Mouse (Mus musculus) forebrain, embryonic 10.5 days (tissue): Measurements from ENCODE around the gene Mnat1. TPM values are rescaled to one million over a fixed set of nuclear protein-coding genes. Genes with fewer than 3 reads are reported as not detected.
"Not testable (repeated sequence)": the region's sequence is repeated elsewhere in the genome, so short reads cannot be mapped to it uniquely, and the experiment has no call there.

ENCODE experiments used
- DNase-seq: peaks from one replicate; pipeline ENCODE4 v3.0.0-alpha.2; 2017; ENCODE audit warnings: low spot score; ENCODE audit errors: extremely low spot score
- H3K27ac ChIP-seq: fragments of 300-500 bp; sonication (generic); 2 replicates; pipeline ENCODE4 v1.5.1; 2016; ENCODE audit warnings: mild to moderate bottlenecking
- H3K27me3 ChIP-seq: fragments of 300-500 bp; sonication (generic); 2 replicates; pipeline ENCODE4 v1.6.1; 2016; ENCODE audit warnings: mild to moderate bottlenecking; ENCODE audit not compliant: poor library complexity, severe bottlenecking
- H3K36me3 ChIP-seq: fragments of 300-500 bp; sonication (generic); replicated peaks from 2 replicates; pipeline ENCODE4 v1.6.1; 2016; ENCODE audit warnings: mild to moderate bottlenecking, moderate library complexity
- H3K4me1 ChIP-seq: fragments of 300-500 bp; sonication (generic); 2 replicates; pipeline ENCODE4 v1.6.1; 2016
- H3K4me3 ChIP-seq: fragments of 300-500 bp; sonication (generic); 2 replicates; pipeline ENCODE4 v1.5.1; 2016; ENCODE audit warnings: mild to moderate bottlenecking, moderate library complexity
- H3K9me3 ChIP-seq: fragments of 300-500 bp; sonication (generic); 2 replicates; pipeline ENCODE4 v1.6.1; 2016; ENCODE audit warnings: mild to moderate bottlenecking, moderate library complexity
- WGBS: fragments of 180-500 bp; shearing (Covaris S2); methylation state at CpG from one replicate; pipeline ENCODE4 v1.1.7; 2016; 5-methylcytosine and 5-hydroxymethylcytosine counted together
- polyA plus RNA-seq: library from polyadenylated mRNA; unstranded; fragments of >200 nt; fragmentation: Nextera tagmentation; extraction: Ambion mirVana; gene quantifications from 2 replicates; pipeline ENCODE4 v1.2.1, GENCODE M21; 2016

Mnat1 gene
- polyA plus RNA-seq: 35.8 and 37.5 TPM in 2 replicates

DNA sequence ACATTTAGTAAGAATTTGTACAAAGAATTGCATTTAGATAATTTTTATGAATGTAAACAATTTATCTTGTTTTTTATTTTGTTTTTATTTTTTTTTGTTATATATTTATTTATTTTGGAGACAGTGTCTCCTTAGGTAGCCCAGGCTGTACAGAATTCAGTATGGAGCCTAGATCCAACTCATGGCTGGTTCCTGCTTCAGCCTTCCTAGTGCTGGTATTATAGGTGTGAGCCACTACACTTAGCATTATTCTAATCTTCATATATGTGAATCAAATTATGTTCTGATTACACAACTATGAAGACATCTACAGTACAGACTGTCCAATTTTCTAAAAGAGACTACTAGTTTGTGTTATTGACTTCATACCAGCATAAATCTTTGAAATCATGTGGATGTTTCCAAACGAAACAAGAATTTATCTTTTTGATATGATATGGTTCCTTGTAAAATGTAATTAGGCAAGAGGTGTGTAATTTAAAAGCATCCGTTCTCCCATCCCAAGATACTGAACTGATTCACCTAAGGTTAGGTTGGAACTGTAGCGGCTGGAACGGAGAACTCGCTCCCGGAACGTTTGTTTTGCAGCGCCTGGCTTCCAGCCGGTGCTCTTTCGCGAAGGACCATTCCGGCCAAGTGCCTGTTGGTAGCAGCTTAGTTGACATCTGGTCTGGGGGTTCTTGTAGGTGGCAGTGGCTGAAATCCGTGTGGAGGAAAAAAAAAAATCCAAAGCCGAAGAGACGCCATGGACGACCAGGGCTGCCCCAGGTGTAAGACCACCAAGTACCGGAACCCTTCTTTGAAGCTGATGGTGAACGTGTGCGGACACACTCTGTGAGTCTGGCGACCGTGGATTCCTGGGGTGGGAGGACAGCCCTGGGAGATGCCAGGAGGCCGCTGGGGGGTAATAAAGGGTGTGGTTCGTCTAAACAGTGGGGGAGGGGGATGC lies at the start of gene Mnat1:
Gene Mnat1 (plus strand): TSS at position 625 of the 949 bp plus-strand sequence.
- peak within 1 kb of the TSS; percentile 86 for H3K27ac ChIP-seq
- 2% methylated on average over 23 of the region's 23 CpGs for WGBS
- peak; percentile 82 for DNase-seq
- no peaks in the 10 kb centered on the region for H3K9me3 ChIP-seq
- no peaks in the 10 kb centered on the region for H3K36me3 ChIP-seq
- H3K4me1 ChIP-seq: peaks cover 19% of the 10 kb centered on the region
- H3K27me3 ChIP-seq: no peaks in the 10 kb centered on the region
- H3K4me3 ChIP-seq: peak within 1 kb of the TSS; percentile 84

- not testable (repeated sequence) for H3K27ac ChIP-seq, DNase-seq, H3K27me3 ChIP-seq, H3K36me3 ChIP-seq, H3K9me3 ChIP-seq, H3K4me1 ChIP-seq, H3K4me3 ChIP-seq
- 99% methylated on average over 4 of the region's 4 CpGs for WGBS
Observed at GRCm38 (mm10) chr12:73081828-73082227, 41.7 kb upstream of the Mnat1 start.

DNA sequence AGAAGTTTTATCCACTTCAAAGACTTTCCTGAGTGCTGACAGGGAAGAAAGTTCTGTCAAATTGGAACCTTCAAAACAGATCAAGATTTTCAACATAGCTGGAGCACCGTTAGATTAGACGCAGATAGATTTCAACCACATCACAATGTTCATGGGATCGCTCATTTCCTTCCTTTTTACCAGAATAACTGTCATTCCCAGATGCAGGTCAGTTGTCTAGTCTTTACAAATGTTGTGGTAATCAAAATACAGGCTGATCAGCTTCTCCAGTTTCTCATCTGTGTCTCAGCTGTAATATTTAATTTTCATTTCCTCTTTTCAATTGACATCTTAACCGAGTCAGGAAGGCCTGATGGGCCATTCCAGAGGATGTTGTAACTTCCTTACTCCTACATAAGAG lies 39.7 kb upstream of the Mnat1 start:
- Histone ChIP-seq H3K36me3 (no peaks in the 10 kb centered on the region), H3K27me3 (no peaks in the 10 kb centered on the region), H3K4me1 (peaks cover 3% of the 10 kb centered on the region), H3K4me3 (no peak overlapping the region), H3K27ac (no peak overlapping the region), H3K9me3 (no peaks in the 10 kb centered on the region)
- WGBS: 86% methylated on average over 4 of the region's 4 CpGs
- no peak for DNase-seq

DNA sequence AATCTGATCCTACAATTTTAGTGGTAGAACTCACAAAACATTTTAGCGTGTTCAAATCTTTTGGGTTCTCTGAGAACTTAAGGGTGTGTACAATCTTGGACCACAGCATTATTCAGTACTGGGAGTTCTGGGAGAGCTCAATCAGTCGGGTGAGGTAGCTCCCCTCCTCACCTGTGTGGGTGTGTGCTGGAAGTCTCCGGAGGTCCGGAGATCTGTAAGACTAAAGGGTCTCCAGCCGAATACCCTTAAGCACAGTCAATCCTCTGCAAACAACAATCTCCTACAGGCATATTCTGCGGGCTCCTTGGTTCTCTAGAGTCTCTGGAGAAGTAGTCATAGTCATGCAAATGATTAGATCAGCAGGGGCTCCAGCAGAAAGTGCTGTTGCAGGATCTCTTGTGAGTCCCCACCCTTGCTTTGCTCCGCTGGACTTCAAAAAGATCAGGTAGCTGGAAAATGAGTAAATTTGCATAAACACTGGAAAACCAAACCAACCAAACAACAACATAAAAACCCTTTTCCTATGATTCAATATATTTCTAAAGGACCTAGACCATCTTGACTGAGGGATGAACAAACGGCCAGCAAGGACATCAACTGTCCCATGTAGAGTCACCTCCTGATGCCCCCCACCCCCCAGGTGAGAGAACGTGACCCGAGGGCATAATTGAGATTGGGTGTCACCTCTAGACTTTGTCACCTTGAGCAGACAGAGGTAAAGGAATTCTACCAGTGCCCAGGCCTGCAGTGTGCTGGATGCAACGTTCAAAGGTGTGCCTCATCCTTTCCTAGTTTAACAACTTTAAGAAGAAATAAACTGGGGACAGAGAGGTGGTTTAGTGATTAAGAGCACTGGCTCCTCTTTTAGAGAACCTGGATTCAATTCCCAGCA lies 37.5 kb upstream of the Mnat1 start:
- Histone ChIP-seq H3K36me3 (no peaks in the 10 kb centered on the region), H3K4me3 (no peak overlapping the region), H3K4me1 (peaks cover 3% of the 10 kb centered on the region), H3K27me3 (no peaks in the 10 kb centered on the region), H3K9me3 (no peaks in the 10 kb centered on the region), H3K27ac (no peak overlapping the region)
- 23% methylated on average over 11 of the region's 11 CpGs for WGBS
- no peak for DNase-seq

DNA sequence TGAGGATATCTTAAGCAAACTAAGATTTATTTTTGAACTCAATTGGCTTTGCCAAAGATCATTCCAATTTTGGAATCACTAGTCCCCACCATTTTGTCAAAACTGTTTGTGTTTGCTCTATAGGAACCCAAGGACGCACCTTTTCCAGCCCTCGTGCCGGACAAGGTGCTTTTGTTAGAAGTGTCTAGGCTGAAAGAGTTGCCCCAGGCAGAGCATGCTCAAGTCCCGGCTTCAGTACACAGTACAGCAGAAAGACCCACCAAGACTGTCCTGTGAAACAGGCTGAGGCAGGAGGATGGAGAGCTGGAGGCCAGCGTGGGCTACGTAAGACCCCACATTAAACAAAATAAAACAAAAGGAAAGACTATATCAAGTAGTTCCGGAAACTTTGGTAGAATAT lies 36.4 kb upstream of the Mnat1 start:
- 85% methylated on average over 7 of the region's 7 CpGs for WGBS
- DNase-seq: no peak
- H3K27me3 ChIP-seq: no peaks in the 10 kb centered on the region
- H3K4me1 ChIP-seq: peaks cover 3% of the 10 kb centered on the region
- H3K4me3 ChIP-seq: no peak overlapping the region
- no peaks in the 10 kb centered on the region for H3K9me3 ChIP-seq
- no peaks in the 10 kb centered on the region for H3K36me3 ChIP-seq
- H3K27ac ChIP-seq: no peak overlapping the region

- Histone ChIP-seq H3K9me3 (no peaks in the 10 kb centered on the region), H3K4me3 (no peak overlapping the region), H3K36me3 (no peaks in the 10 kb centered on the region), H3K4me1 (peaks cover 3% of the 10 kb centered on the region), H3K27ac (no peak overlapping the region), H3K27me3 (no peaks in the 10 kb centered on the region)
- 80% methylated on average over 5 of the region's 5 CpGs for WGBS
- DNase-seq: no peak
Observed at GRCm38 (mm10) chr12:73088500-73088899, 35.0 kb upstream of the Mnat1 start.

DNA sequence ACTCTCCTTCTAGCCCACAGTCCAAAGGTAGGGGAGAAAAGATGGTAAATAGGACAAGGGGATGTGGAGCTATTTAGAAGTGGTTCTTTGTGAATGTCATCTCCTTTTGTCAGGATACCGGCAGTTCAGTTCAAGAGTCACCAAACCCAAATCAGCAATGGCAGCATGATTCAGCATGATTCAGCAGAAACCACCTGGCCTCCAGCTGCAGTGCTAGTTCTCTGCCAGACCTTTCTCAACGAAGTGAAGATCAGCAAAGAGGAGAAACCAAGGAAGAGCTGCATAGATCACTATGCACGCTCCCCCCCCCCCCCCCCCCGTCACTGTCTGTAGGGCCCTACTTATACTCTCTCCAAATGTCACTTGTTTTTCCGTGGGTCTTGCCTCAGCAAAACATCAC lies 34.6 kb upstream of the Mnat1 start:
- DNase-seq: no peak
- Histone ChIP-seq H3K27ac (no peak overlapping the region), H3K4me1 (peaks cover 3% of the 10 kb centered on the region), H3K27me3 (no peaks in the 10 kb centered on the region), H3K36me3 (no peaks in the 10 kb centered on the region), H3K4me3 (no peak overlapping the region), H3K9me3 (no peaks in the 10 kb centered on the region)
- 68% methylated on average over 5 of the region's 5 CpGs for WGBS

DNA sequence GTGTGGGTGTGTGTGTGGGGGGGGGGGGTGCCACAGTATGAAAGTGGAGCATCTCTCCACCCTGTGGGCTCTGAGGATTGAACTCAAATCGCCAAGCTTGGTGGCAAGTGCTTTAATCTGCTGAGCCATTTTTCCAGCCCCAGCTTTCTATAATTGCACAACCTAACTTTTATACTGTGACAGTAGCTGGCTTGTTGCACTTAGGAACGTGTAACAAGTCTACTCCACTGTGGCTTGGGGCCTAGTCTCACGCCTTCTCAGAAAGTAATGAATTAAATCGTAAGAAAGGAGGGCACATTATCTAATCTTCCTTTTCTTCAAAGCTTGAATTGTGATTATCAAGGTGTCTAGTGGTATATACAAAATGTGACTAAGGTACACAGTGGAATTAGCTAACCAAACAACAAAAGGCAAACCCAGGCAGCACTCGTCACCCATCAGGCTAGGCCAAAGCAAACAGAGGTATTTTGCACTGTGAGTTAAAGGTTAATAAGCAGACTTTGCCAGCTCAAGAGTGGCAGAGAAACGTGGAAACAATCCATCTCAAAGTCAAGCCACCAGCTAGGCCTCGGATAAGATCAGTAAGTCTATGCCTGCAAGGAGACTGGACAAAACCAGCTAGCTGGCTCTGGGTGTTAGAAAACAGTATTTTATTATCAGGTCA lies 32.7 kb upstream of the Mnat1 start:
- H3K9me3 ChIP-seq: no peaks in the 10 kb centered on the region
- H3K4me3 ChIP-seq: no peak overlapping the region
- H3K27me3 ChIP-seq: no peaks in the 10 kb centered on the region
- DNase-seq: no peak
- 86% methylated on average over 7 of the region's 7 CpGs for WGBS
- no peak overlapping the region for H3K27ac ChIP-seq
- no peaks in the 10 kb centered on the region for H3K36me3 ChIP-seq
- peaks cover 2% of the 10 kb centered on the region for H3K4me1 ChIP-seq

DNA sequence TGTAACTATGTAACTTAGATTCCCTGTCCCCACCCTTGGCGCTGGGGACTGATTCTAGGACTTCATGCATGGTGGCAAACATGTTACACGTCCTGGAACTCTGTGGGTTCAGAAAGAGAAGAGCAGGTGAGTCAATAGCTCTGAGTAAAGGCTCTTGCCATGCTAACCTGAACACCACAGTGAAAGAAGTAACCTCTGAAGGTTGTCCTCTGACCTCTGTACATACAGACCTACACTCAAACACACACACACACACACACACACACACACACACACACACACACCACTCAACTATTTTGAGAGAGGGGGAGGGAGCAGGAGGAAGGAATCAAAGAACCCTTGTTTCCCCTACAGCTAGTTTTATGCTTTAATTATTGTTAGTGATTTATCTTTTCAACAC lies 29.3 kb upstream of the Mnat1 start:
- 74% methylated on average over 2 of the region's 2 CpGs for WGBS

DNA sequence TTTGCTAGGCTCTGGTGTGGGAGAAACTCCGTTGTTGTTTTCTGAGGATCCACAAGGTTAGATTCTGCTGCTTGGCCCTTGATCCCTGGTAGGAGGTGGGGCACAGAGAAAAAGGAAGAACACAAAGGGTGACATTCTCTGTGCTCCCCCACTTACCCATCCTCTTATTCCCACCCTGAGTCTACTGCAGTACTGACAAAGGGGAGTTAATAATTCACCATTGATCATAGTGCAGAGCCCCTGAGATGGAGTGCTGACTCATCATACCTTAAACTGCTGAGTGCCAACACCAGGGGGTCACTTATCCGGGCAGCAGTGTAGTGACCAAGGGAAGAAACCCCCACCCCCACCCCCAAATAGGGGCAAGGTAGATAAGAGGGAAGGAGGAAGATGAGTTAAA lies 28.9 kb upstream of the Mnat1 start:
- Histone ChIP-seq H3K4me3 (no peak overlapping the region), H3K27me3 (no peaks in the 10 kb centered on the region), H3K36me3 (peaks cover 3% of the 10 kb centered on the region; the same call in 1 of the 2 replicates), H3K27ac (no peak overlapping the region), H3K4me1 (no peaks in the 10 kb centered on the region), H3K9me3 (no peaks in the 10 kb centered on the region)
- no peak for DNase-seq
- 54% methylated on average over 2 of the region's 2 CpGs for WGBS

More for the DNA sequence above, 29.3 kb upstream of the Mnat1 start:
- no peaks in the 10 kb centered on the region for H3K4me1 ChIP-seq
- no peak overlapping the region for H3K4me3 ChIP-seq
- peaks cover 3% of the 10 kb centered on the region; the same call in 1 of the 2 replicates for H3K36me3 ChIP-seq
- no peak overlapping the region for H3K27ac ChIP-seq
- DNase-seq: no peak
- no peaks in the 10 kb centered on the region for H3K9me3 ChIP-seq
- no peaks in the 10 kb centered on the region for H3K27me3 ChIP-seq

- not testable (repeated sequence) for H3K27me3 ChIP-seq, DNase-seq, H3K9me3 ChIP-seq, H3K4me1 ChIP-seq, H3K4me3 ChIP-seq, H3K27ac ChIP-seq
- WGBS: 88% methylated on average over 5 of the region's 5 CpGs
- peaks cover 16% of the 10 kb centered on the region for H3K36me3 ChIP-seq
Observed at GRCm38 (mm10) chr12:73096177-73096576, 27.3 kb upstream of the Mnat1 start.

DNA sequence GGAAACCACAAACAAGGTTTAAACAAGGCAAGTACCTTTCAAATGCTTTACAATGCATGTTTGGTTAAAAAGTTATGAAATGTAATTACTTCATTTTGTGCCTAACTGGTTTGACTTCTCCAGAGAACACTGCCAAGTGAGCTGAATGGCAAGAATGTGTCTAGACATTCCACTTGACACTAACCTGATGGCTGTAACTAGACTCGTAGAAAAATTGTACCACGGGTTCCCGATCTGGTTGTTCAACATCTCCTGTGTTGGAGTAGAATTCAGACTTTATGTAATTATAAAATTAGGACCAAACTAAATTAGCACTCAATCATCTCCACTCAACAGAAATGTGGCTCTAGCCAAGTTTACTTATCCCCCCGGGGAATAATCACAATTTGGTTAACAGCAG lies 24.9 kb upstream of the Mnat1 start:
- 92% methylated on average over 4 of the region's 4 CpGs for WGBS
- Histone ChIP-seq H3K27me3 (no peaks in the 10 kb centered on the region), H3K4me1 (no peaks in the 10 kb centered on the region), H3K36me3 (peaks cover 39% of the 10 kb centered on the region), H3K4me3 (no peak overlapping the region), H3K9me3 (peaks cover 5% of the 10 kb centered on the region; the same call in 1 of the 2 replicates), H3K27ac (no peak overlapping the region)
- DNase-seq: no peak
